Mouse (Mus musculus): ENCODE measurements around the gene Fxn. TPM values are rescaled to one million over a fixed set of nuclear protein-coding genes. Genes with fewer than 3 reads are reported as not detected.
"Not testable (repeated sequence)": the region's sequence is repeated elsewhere in the genome, so short reads cannot be mapped to it uniquely, and the experiment has no call there.

Fxn gene
- polyA plus RNA-seq, 1 experiment from 2014 or later, result 44.6 TPM

- ATAC-seq (ENCODE audit: low FRiP score), result peak; percentile 64; the same call in 1 of the 2 replicates
- no peaks in the 10 kb centered on the region for H3K27me3 ChIP-seq
- H3K27ac ChIP-seq, result no peak overlapping the region
- 58% methylated on average over 12 of the region's 12 CpGs for WGBS
- no peak overlapping the region for H3K9ac ChIP-seq
- 0 out of 2 replicates have a peak, but pooled peaks cover 4% of the 10 kb centered on the region for H3K4me1 ChIP-seq
- no peaks in the 10 kb centered on the region for H3K9me3 ChIP-seq (replicated peaks)
- H3K4me3 ChIP-seq, result no peak overlapping the region
- H3K4me2 ChIP-seq (replicated peaks), result no peak overlapping the region
- 0 out of 2 replicates have a peak, but pooled peaks cover 6% of the 10 kb centered on the region for H3K36me3 ChIP-seq
Observed at GRCm38 (mm10) chr19:24259390-24260351, 20.7 kb downstream of the Fxn start.

- Histone ChIP-seq H3K4me2 (replicated peaks) (no peak overlapping the region), H3K9me3 (replicated peaks) (no peaks in the 10 kb centered on the region), H3K4me3 (no peak overlapping the region), H3K9ac (no peak overlapping the region), H3K27me3 (no peaks in the 10 kb centered on the region), H3K27ac (no peak overlapping the region), H3K36me3 (no peaks in the 10 kb centered on the region), H3K4me1 (0 out of 2 replicates have a peak, but pooled peaks cover 4% of the 10 kb centered on the region)
- 91% methylated on average over 5 of the region's 5 CpGs for WGBS
- ATAC-seq (ENCODE audit: low FRiP score), result no peak
Observed at GRCm38 (mm10) chr19:24258368-24258767, 22.0 kb downstream of the Fxn start.

DNA sequence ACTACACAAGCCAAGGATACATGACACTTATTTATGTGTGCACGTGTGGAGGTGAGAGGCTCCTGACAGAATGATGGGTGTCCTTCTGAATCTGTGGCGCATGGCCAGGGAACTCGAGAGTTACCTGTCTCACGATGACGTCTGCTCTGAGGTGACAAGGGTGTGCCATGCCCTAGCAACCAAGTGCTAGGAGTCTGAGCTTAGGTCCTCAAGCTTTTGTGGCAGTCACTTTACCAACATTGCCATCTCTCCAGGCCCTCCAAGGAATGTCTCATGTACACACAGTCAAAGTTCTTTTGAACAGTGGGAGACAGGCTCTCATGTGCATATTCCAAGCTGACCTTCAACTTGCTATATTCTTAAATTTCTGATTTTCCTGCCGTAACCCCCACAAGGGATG, 22.4 kb downstream of the Fxn start:
- Histone ChIP-seq H3K27me3 (no peaks in the 10 kb centered on the region), H3K9me3 (replicated peaks) (no peaks in the 10 kb centered on the region), H3K4me3 (no peak overlapping the region), H3K9ac (no peak overlapping the region), H3K4me1 (0 out of 2 replicates have a peak, but pooled peaks cover 4% of the 10 kb centered on the region), H3K27ac (no peak overlapping the region), H3K4me2 (replicated peaks) (no peak overlapping the region), H3K36me3 (no peaks in the 10 kb centered on the region)
- WGBS, result 93% methylated on average over 6 of the region's 6 CpGs
- no peak for ATAC-seq (ENCODE audit: low FRiP score)

DNA sequence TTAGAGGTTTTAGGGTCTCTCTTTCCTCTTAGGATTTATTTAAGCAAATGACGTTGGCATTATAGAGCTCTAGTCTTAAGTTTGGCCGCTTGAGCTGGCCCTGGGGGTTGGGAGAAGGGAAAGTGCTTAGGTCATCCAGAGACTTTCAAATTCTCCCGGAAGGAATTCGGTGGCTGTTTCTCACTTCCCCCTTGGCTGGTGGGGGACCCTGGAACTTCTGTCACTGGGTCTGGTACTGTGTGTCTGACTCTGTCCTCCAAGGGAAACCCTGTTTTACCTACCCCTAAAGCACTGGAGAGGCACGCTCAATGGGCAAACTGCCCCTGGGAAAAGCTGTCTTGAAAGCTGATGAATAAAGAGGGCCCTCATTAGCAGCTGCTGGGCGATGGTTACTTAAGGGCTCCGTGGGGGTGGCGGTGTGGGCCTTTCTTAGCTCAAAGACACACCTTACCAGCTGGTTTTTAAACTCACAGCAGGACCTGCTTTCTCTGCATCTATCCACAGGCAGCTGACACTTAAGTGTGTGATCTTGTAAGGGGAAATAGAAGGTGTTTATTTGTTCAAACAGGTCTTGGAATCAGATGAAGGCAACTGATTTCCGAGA, 26.6 kb downstream of the Fxn start:
- Histone ChIP-seq H3K27me3 (no peaks in the 10 kb centered on the region), H3K4me1 (0 out of 2 replicates have a peak, but pooled peaks cover 5% of the 10 kb centered on the region), H3K4me2 (replicated peaks) (no peak overlapping the region), H3K36me3 (no peaks in the 10 kb centered on the region), H3K4me3 (no peak overlapping the region), H3K9me3 (replicated peaks) (no peaks in the 10 kb centered on the region), H3K27ac (no peak overlapping the region), H3K9ac (no peak overlapping the region)
- ATAC-seq (ENCODE audit: low FRiP score), result no peak
- 33% methylated on average over 9 of the region's 9 CpGs for WGBS

GRCm38 (mm10) chr19:24251869-24252268, 28.5 kb downstream of the Fxn start:
- no peak for ATAC-seq (ENCODE audit: low FRiP score)
- Histone ChIP-seq H3K4me1 (0 out of 2 replicates have a peak, but pooled peaks cover 5% of the 10 kb centered on the region), H3K27me3 (no peaks in the 10 kb centered on the region), H3K9me3 (replicated peaks) (no peaks in the 10 kb centered on the region), H3K4me3 (no peak overlapping the region), H3K27ac (no peak overlapping the region), H3K4me2 (replicated peaks) (no peak overlapping the region), H3K9ac (no peak overlapping the region), H3K36me3 (no peaks in the 10 kb centered on the region)
- WGBS, result 24% methylated on average over 6 of the region's 6 CpGs

DNA sequence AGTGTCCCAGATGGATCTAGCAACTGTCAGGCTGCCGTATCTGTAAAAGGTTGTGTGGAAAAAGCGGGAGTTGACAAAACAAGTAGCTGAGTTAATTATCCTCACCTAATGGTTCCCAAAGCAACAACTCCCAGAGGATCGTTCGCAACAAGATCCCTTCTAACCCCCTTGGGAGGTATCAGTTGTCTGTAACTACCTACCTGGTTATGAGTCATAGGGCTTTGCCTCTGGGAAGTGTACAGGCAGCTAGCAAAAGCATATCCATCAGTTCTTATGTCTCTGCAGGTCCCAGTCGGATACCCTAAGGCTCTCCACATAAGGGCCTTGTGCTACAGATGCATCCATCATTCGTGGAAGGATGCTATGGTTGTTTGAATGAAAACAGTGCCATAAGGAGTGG, 37.1 kb downstream of the Fxn start:
- no peaks in the 10 kb centered on the region for H3K27me3 ChIP-seq
- peaks cover 8% of the 10 kb centered on the region for H3K4me1 ChIP-seq
- no peak overlapping the region for H3K4me2 ChIP-seq (replicated peaks)
- H3K27ac ChIP-seq, result no peak overlapping the region
- 81% methylated on average over 6 of the region's 6 CpGs for WGBS
- H3K4me3 ChIP-seq, result no peak overlapping the region
- H3K9me3 ChIP-seq (replicated peaks), result no peaks in the 10 kb centered on the region
- no peaks in the 10 kb centered on the region for H3K36me3 ChIP-seq
- ATAC-seq (ENCODE audit: low FRiP score), result no peak
- H3K9ac ChIP-seq, result no peak overlapping the region

- H3K27me3 ChIP-seq, result no peaks in the 10 kb centered on the region
- 18% methylated on average over 14 of the region's 14 CpGs for WGBS
- H3K9me3 ChIP-seq (replicated peaks), result no peaks in the 10 kb centered on the region
- H3K4me1 ChIP-seq, result peaks cover 8% of the 10 kb centered on the region
- ATAC-seq (ENCODE audit: low FRiP score), result no peak
- no peaks in the 10 kb centered on the region for H3K36me3 ChIP-seq
- H3K4me2 ChIP-seq (replicated peaks), result no peak overlapping the region; the same call in 1 of the 2 replicates
- no peak overlapping the region for H3K27ac ChIP-seq
- no peak overlapping the region for H3K9ac ChIP-seq
- H3K4me3 ChIP-seq, result no peak overlapping the region
Observed at GRCm38 (mm10) chr19:24241799-24242546, 38.4 kb downstream of the Fxn start.

DNA sequence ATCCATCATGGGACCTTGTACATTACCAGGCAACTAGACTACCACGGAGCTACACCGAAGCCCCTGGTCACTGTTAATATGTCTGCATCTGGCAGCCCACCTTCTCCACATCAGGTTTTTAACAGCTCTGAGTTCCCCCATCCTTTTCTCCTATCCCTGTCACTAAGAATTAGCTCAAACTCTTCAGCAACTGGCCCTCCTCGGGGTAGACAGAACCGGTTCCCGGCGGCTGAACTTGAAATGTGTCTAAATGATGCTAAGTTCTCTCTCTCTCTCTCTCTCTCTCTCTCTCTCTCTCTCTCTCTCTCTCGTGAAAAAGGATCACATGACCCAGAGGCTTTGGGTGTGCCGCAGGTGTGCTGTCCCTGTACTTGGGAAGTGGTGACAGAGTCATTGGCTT, 39.1 kb downstream of the Fxn start:
- Histone ChIP-seq H3K4me3 (no peak overlapping the region), H3K4me2 (replicated peaks) (no peak overlapping the region), H3K36me3 (no peaks in the 10 kb centered on the region), H3K4me1 (peaks cover 8% of the 10 kb centered on the region), H3K27me3 (no peaks in the 10 kb centered on the region), H3K9me3 (replicated peaks) (no peaks in the 10 kb centered on the region), H3K9ac (no peak overlapping the region), H3K27ac (no peak overlapping the region)
- no peak for ATAC-seq (ENCODE audit: low FRiP score)
- 77% methylated on average over 8 of the region's 8 CpGs for WGBS

- H3K36me3 ChIP-seq, result no peaks in the 10 kb centered on the region
- H3K4me2 ChIP-seq (replicated peaks), result no peak overlapping the region
- H3K9ac ChIP-seq, result no peak overlapping the region
- no peak overlapping the region for H3K4me3 ChIP-seq
- H3K9me3 ChIP-seq (replicated peaks), result no peaks in the 10 kb centered on the region
- 84% methylated on average over 4 of the region's 4 CpGs for WGBS
- no peak for ATAC-seq (ENCODE audit: low FRiP score)
- H3K4me1 ChIP-seq, result peaks cover 8% of the 10 kb centered on the region
- no peaks in the 10 kb centered on the region for H3K27me3 ChIP-seq
- no peak overlapping the region for H3K27ac ChIP-seq
Observed at GRCm38 (mm10) chr19:24238011-24238410, 42.4 kb downstream of the Fxn start.

- not testable (repeated sequence) for H3K4me3 ChIP-seq
- WGBS, result 100% methylated on average over 1 of the region's 1 CpGs
Observed at GRCm38 (mm10) chr19:24232356-24232755, 48.0 kb downstream of the Fxn start.

DNA sequence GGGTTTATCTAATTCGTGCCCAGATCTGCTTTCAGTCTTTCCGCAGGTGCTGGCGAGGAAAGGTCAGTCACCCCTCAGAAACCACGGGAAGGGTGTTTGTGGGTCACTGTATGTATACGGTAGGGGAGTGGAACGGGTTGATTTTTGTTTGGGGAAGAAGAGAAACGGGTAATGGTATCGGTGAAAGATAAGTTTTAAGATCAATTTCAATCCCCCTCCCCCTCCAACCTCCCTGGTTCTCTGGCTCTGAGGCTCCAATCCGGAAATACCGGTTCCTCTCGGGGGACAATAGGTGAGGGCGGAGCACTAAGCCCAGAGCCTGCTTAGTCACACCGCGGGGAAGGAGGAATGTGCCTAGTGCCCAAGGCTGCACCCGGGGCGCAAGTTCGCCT, 55.1 kb downstream of the Fxn start:
- Histone ChIP-seq H3K4me1 (peaks cover 11% of the 10 kb centered on the region), H3K27ac (no peak overlapping the region), H3K27me3 (peaks cover 48% of the 10 kb centered on the region), H3K36me3 (no peaks in the 10 kb centered on the region), H3K4me2 (replicated peaks) (peak overlapping the region; percentile 82), H3K9ac (no peak overlapping the region), H3K9me3 (replicated peaks) (no peaks in the 10 kb centered on the region), H3K4me3 (peak overlapping the region; percentile 44)
- ATAC-seq (ENCODE audit: low FRiP score), result no peak
- WGBS, result under 1% methylated on average over 17 of the region's 17 CpGs

More at GRCm38 (mm10) chr19:24232356-24232755, 48.0 kb downstream of the Fxn start:
- not testable (repeated sequence) for H3K4me2 ChIP-seq (replicated peaks); H3K9me3 ChIP-seq (replicated peaks); H3K36me3 ChIP-seq; ATAC-seq (ENCODE audit: low FRiP score); H3K4me1 ChIP-seq; H3K9ac ChIP-seq; H3K27ac ChIP-seq; H3K27me3 ChIP-seq
